Mouse (Mus musculus) kidney, postnatal 0 days (tissue): Measurements from ENCODE around the gene Grap. TPM values are rescaled to one million over a fixed set of nuclear protein-coding genes. Genes with fewer than 3 reads are reported as not detected.

Experiments used
- ATAC-seq: fragments of 200-750 bp; cut with Nextera tagmentation; replicated peaks from 2 replicates; pipeline ENCODE4 v1.8.0; 2017; ENCODE audit warnings: low read depth, moderate number of reproducible peaks, moderate TSS enrichment, moderate library complexity; ENCODE audit not compliant: low FRiP score
- DNase-seq: peaks from one replicate; pipeline ENCODE4 v3.0.0-alpha.2; 2016; ENCODE audit warnings: low spot score
- H3K27ac ChIP-seq: fragments of 300-500 bp; sonication (generic); 2 replicates; pipeline ENCODE4 v1.5.1; 2014; ENCODE audit warnings: mild to moderate bottlenecking
- H3K27me3 ChIP-seq: fragments of 300-500 bp; sonication (generic); 2 replicates; pipeline ENCODE4 v1.6.1; 2014; ENCODE audit warnings: low read length, mixed read lengths; ENCODE audit not compliant: insufficient read depth
- H3K36me3 ChIP-seq: fragments of 300-500 bp; sonication (generic); 2 replicates; pipeline ENCODE4 v1.6.1; 2014; ENCODE audit warnings: low read length, mixed read lengths; ENCODE audit not compliant: insufficient read depth
- H3K4me1 ChIP-seq: fragments of 300-500 bp; sonication (generic); replicated peaks from 2 replicates; pipeline ENCODE4 v1.6.1; 2014; ENCODE audit warnings: antibody characterized with exemption, low read length, mixed read lengths; ENCODE audit not compliant: insufficient read depth
- H3K4me2 ChIP-seq: fragments of 300-500 bp; sonication (generic); 2 replicates; pipeline ENCODE4 v1.6.1; 2014; ENCODE audit warnings: mild to moderate bottlenecking, low read length, moderate library complexity, mixed read lengths
- H3K4me3 ChIP-seq: fragments of 300-500 bp; sonication (generic); replicated peaks from 2 replicates; pipeline ENCODE4 v1.5.1; 2014; ENCODE audit warnings: low read depth, low read length
- H3K9ac ChIP-seq: fragments of 300-500 bp; sonication (generic); 2 replicates; pipeline ENCODE4 v1.6.1; 2014; ENCODE audit warnings: low read depth, low read length
- H3K9me3 ChIP-seq: fragments of 300-500 bp; sonication (generic); replicated peaks from 2 replicates; pipeline ENCODE4 v1.6.1; 2016; ENCODE audit warnings: low read length, inconsistent platforms, mixed read lengths
- CTCF ChIP-seq: IDR thresholded peaks from 2 replicates; pipeline ENCODE4 v1.5.1; 2016; ENCODE audit warnings: antibody characterized with exemption, low read depth, mild to moderate bottlenecking, moderate library complexity
- WGBS: fragments of 180-500 bp; shearing (Covaris S2); extraction: QIAGEN DNeasy Blood & Tissue Kit; methylation state at CpG from one replicate; pipeline ENCODE4 v1.1.7; 2014; 5-methylcytosine and 5-hydroxymethylcytosine counted together
- polyA plus RNA-seq: library from polyadenylated mRNA; unstranded; fragments of >200 nt; fragmentation: Nextera tagmentation; extraction: Ambion mirVana; gene quantifications from 2 replicates; pipeline ENCODE4 v1.2.1, GENCODE M21; 2015

Grap gene
- polyA plus RNA-seq, 1 experiment from 2014 or later = 8.2 TPM

- WGBS = 61% methylated on average over 7 of the region's 7 CpGs
- ATAC-seq = no peak
Observed at GRCm38 (mm10) chr11:61676216-61676854, 23.3 kb downstream of the Grap start.

GRCm38 (mm10) chr11:61677709-61678108, 24.6 kb downstream of the Grap start:
- H3K27me3 ChIP-seq = no peaks in the 10 kb centered on the region; the same call in 1 of the 2 replicates
- no peaks in the 10 kb centered on the region for H3K9me3 ChIP-seq
- no peak overlapping the region for H3K4me2 ChIP-seq
- WGBS = 89% methylated on average over 4 of the region's 4 CpGs
- H3K27ac ChIP-seq = no peak overlapping the region
- ATAC-seq (no peak), DNase-seq (no peak)
- H3K36me3 ChIP-seq = no peaks in the 10 kb centered on the region
- peaks cover 4% of the 10 kb centered on the region; the same call in 1 of the 2 replicates for H3K4me1 ChIP-seq
- no peak overlapping the region for H3K4me3 ChIP-seq
- no peak for TF ChIP-seq CTCF
- H3K9ac ChIP-seq = no peak overlapping the region

More at GRCm38 (mm10) chr11:61676216-61676854, 23.3 kb downstream of the Grap start:
- Histone ChIP-seq H3K9me3 (no peaks in the 10 kb centered on the region), H3K9ac (no peak overlapping the region), H3K27ac (no peak overlapping the region), H3K36me3 (no peaks in the 10 kb centered on the region), H3K27me3 (no peaks in the 10 kb centered on the region; the same call in 1 of the 2 replicates), H3K4me1 (peaks cover 4% of the 10 kb centered on the region; the same call in 1 of the 2 replicates), H3K4me2 (no peak overlapping the region), H3K4me3 (no peak overlapping the region)
- no peak for TF ChIP-seq CTCF
- no peak for DNase-seq

GRCm38 (mm10) chr11:61679091-61679866, 26.2 kb downstream of the Grap start:
- DNase-seq (no peak), ATAC-seq (no peak)
- Histone ChIP-seq H3K9ac (no peak overlapping the region), H3K4me3 (no peak overlapping the region), H3K4me2 (no peak overlapping the region), H3K4me1 (peaks cover 12% of the 10 kb centered on the region), H3K27ac (no peak overlapping the region), H3K36me3 (no peaks in the 10 kb centered on the region), H3K27me3 (peaks cover 10% of the 10 kb centered on the region; the same call in 1 of the 2 replicates), H3K9me3 (no peaks in the 10 kb centered on the region)
- 63% methylated on average over 4 of the region's 4 CpGs for WGBS
- TF ChIP-seq CTCF = no peak

GRCm38 (mm10) chr11:61683907-61684731, 31.1 kb downstream of the Grap start, which contains the start of gene Fam83g:
Gene Fam83g, plus strand, starts transcription at chr11:61684091.
- peak within 1 kb of the TSS; percentile 47; the same call in 1 of the 2 replicates for H3K9ac ChIP-seq
- H3K4me2 ChIP-seq = peak within 1 kb of the TSS; percentile 69
- ATAC-seq = peak; percentile 81
- H3K4me3 ChIP-seq = peak within 1 kb of the TSS; percentile 40
- DNase-seq = peak; percentile 40
- no peaks in the 10 kb centered on the region for H3K9me3 ChIP-seq
- H3K27ac ChIP-seq = peak within 1 kb of the TSS; percentile 31; the same call in 1 of the 2 replicates
- 0 out of 2 replicates have a peak, but pooled peaks cover 14% of the 10 kb centered on the region for H3K27me3 ChIP-seq
- no peaks in the 10 kb centered on the region for H3K36me3 ChIP-seq
- H3K4me1 ChIP-seq = peaks cover 9% of the 10 kb centered on the region; the same call in 1 of the 2 replicates
- no peak for TF ChIP-seq CTCF
- WGBS = 1% methylated on average over 73 of the region's 76 CpGs

- H3K9ac ChIP-seq = no peak overlapping the region
- WGBS = 67% methylated on average over 8 of the region's 8 CpGs
- peak overlapping the region; percentile 40; the same call in 1 of the 2 replicates for H3K4me3 ChIP-seq
- H3K27me3 ChIP-seq = 0 out of 2 replicates have a peak, but pooled peaks cover 14% of the 10 kb centered on the region
- no peak for ATAC-seq
- peaks cover 9% of the 10 kb centered on the region; the same call in 1 of the 2 replicates for H3K4me1 ChIP-seq
- DNase-seq = no peak
- no peaks in the 10 kb centered on the region for H3K9me3 ChIP-seq
- peak overlapping the region; percentile 69 for H3K4me2 ChIP-seq
- TF ChIP-seq CTCF = no peak
- H3K36me3 ChIP-seq = no peaks in the 10 kb centered on the region
- no peak overlapping the region for H3K27ac ChIP-seq
Observed at GRCm38 (mm10) chr11:61685119-61685725, 32.2 kb downstream of the Grap start.
